Mouse (Mus musculus): ENCODE data around the gene Gm21974.

DNA sequence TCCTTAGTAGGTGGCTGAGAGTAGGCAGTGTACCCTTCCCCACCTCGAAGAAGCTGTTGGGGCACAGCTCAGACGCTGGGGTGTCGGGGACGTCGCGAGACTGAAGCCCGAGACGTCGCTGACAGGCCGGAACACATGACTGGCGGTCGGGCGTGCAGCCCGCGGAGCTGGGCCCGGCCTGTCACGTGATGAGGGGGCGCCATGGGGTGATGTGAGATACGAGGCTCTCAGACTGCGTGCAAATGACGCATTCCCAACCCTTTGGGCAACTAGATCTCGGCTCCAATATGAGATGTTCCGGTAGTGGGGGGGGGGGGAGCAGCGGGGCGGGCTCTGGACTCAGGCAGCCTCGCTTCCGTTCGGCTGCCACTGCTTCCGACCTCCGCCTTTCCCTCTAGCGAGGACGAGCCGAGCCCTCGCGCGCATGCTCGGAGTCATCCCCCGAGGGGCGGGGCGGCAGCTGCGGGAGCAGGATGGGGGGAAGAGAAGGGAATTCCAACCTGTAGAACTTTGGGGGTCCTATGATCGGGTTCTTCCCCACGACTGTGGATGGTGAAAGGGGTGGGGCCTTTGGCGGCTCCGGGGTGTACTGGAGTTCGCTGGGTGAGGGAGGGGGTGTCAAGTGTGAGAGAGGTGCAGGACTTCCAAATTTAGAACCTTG is 53.8 kb downstream of the Gm21974 start:
- TF ChIP-seq GATA1 (IDR thresholded peaks at IDR 0.05; ENCODE audit: low read length) (no peak), TAL1 (IDR thresholded peaks at IDR 0.05; ENCODE audit: low read length) (no peak)

Data from erythroblast, embryonic 14.5 days (primary cell).